Mouse (Mus musculus) heart, adult 2 months (tissue): ENCODE measurements around the gene Slc29a2.
"Not testable (repeated sequence)": the region's sequence is repeated elsewhere in the genome, so short reads cannot be mapped to it uniquely, and the experiment has no call there.

Source experiments
- CTCF ChIP-seq: fragments of 200-600 bp; IDR thresholded peaks from 2 replicates; pipeline ENCODE4 v1.8.1; 2022; ENCODE audit warnings: antibody characterized with exemption, mild to moderate bottlenecking, moderate library complexity
- EP300 ChIP-seq: fragments of 200-500 bp; IDR thresholded peaks from 2 replicates; pipeline ENCODE4 v1.6.1; 2011; ENCODE audit warnings: low read depth, low read length, control low read depth; ENCODE audit not compliant: insufficient read depth
- POLR2A ChIP-seq: fragments of 200-500 bp; IDR thresholded peaks from 2 replicates; pipeline ENCODE4 v1.6.1; 2011; ENCODE audit warnings: mild to moderate bottlenecking, low read depth, low read length, control low read depth; ENCODE audit not compliant: insufficient read depth

- TF ChIP-seq POLR2A, EP300: not testable (repeated sequence)
- TF ChIP-seq CTCF: peak; percentile 25
Measured at GRCm38 (mm10) chr19:5003644-5004043, 20.0 kb upstream of the Slc29a2 start.
